Mouse (Mus musculus) ZHBTc4 (cell line): Measurements from ENCODE around the gene Kcng1.
A peak's percentile ranks its signal among the peaks of the same experiment; 100 is the strongest.

Experiments used
- DNase-seq: peaks from one replicate; pipeline ENCODE4 v3.0.0-alpha.2; 2011; ENCODE audit warnings: low read depth, low spot score

The Kcng1 gene

GRCm38 (mm10) chr2:168281582-168281981 is at the start of gene Kcng1:
Gene Kcng1, minus strand, starts transcription at chr2:168281736.
- no peak for DNase-seq

GRCm38 (mm10) chr2:168330421-168331070 is 49.0 kb upstream of the Kcng1 start:
- no peak for DNase-seq

GRCm38 (mm10) chr2:168321716-168322374 is 40.3 kb upstream of the Kcng1 start:
- no peak for DNase-seq

- DNase-seq, result no peak
Observed at GRCm38 (mm10) chr2:168320388-168321182, 39.0 kb upstream of the Kcng1 start.

GRCm38 (mm10) chr2:168314646-168315446 is 33.3 kb upstream of the Kcng1 start:
- DNase-seq, result no peak

GRCm38 (mm10) chr2:168312504-168312903 is 31.0 kb upstream of the Kcng1 start:
- DNase-seq, result peak; percentile 81

GRCm38 (mm10) chr2:168311006-168311405 is 29.5 kb upstream of the Kcng1 start:
- DNase-seq, result peak; percentile 95

GRCm38 (mm10) chr2:168308916-168309315 is 27.4 kb upstream of the Kcng1 start:
- no peak for DNase-seq

GRCm38 (mm10) chr2:168299650-168300049 is 18.1 kb upstream of the Kcng1 start:
- no peak for DNase-seq

- peak; percentile 74 for DNase-seq
Observed at GRCm38 (mm10) chr2:168296530-168296929, 15.0 kb upstream of the Kcng1 start.

GRCm38 (mm10) chr2:168292521-168292920 is 11.0 kb upstream of the Kcng1 start:
- no peak for DNase-seq

GRCm38 (mm10) chr2:168292041-168292440 is 10.5 kb upstream of the Kcng1 start:
- no peak for DNase-seq

GRCm38 (mm10) chr2:168289851-168290250 is 8.3 kb upstream of the Kcng1 start:
- peak; percentile 65 for DNase-seq

GRCm38 (mm10) chr2:168289016-168289415 is 7.5 kb upstream of the Kcng1 start:
- DNase-seq, result no peak

- no peak for DNase-seq
Observed at GRCm38 (mm10) chr2:168286987-168287386, 5.5 kb upstream of the Kcng1 start.

- no peak for DNase-seq
Observed at GRCm38 (mm10) chr2:168285143-168285542, 3.6 kb upstream of the Kcng1 start.

- peak; percentile 79 for DNase-seq
Observed at GRCm38 (mm10) chr2:168280729-168281581, 581 bp downstream of the Kcng1 start.

GRCm38 (mm10) chr2:168274374-168274935 is 7.1 kb downstream of the Kcng1 start:
- peak; percentile 84 for DNase-seq

GRCm38 (mm10) chr2:168273387-168273786 is 8.1 kb downstream of the Kcng1 start:
- no peak for DNase-seq

GRCm38 (mm10) chr2:168268033-168268432 is 13.5 kb downstream of the Kcng1 start:
- DNase-seq, result peak; percentile 87
